Mouse (Mus musculus) myocyte (in vitro differentiated cells): ENCODE measurements around the gene Neurl1a.

Experiments used
- CEBPB ChIP-seq: IDR thresholded peaks from 2 replicates; pipeline ENCODE4 v1.6.1; 2011; ENCODE audit warnings: mild to moderate bottlenecking, moderate library complexity; ENCODE audit not compliant: poor library complexity, insufficient read depth, severe bottlenecking
- E2F4 ChIP-seq: IDR thresholded peaks from one replicate; pipeline ENCODE4 v1.6.1; 2011; ENCODE audit warnings: mild to moderate bottlenecking, control low read depth, moderate library complexity; ENCODE audit not compliant: insufficient read depth
- MAX ChIP-seq: IDR thresholded peaks from one replicate; pipeline ENCODE4 v1.6.1; 2011; ENCODE audit warnings: low read depth, mild to moderate bottlenecking, control low read depth
- MYOD1 ChIP-seq, 3 experiments: IDR thresholded peaks; one replicate each; pipeline ENCODE4 v1.6.1; 2011; ENCODE audit warnings: control low read depth in 2 of 3, low read depth in 2 of 3, mild to moderate bottlenecking in 2 of 3, moderate library complexity in 1 of 3; ENCODE audit not compliant: insufficient read length in 2 of 3, control insufficient read depth in 1 of 3
- MYOG ChIP-seq, 3 experiments: IDR thresholded peaks; one replicate each; pipeline ENCODE4 v1.6.1; 2011; ENCODE audit warnings: control low read depth in 2 of 3, low read depth in 2 of 3, mild to moderate bottlenecking in 2 of 3; ENCODE audit not compliant: insufficient read length in 2 of 3, control insufficient read depth in 1 of 3, insufficient read depth in 1 of 3
- POLR2A ChIP-seq: IDR thresholded peaks from one replicate; pipeline ENCODE4 v1.6.1; 2011; ENCODE audit warnings: low read depth, mild to moderate bottlenecking, control low read depth, moderate library complexity; ENCODE audit not compliant: insufficient read length
- POLR2AphosphoS2 ChIP-seq: IDR thresholded peaks from one replicate; pipeline ENCODE4 v1.6.1; 2011; ENCODE audit warnings: low read depth, control low read depth; ENCODE audit not compliant: insufficient read length
- REST ChIP-seq: IDR thresholded peaks from one replicate; pipeline ENCODE4 v1.6.1; 2011; ENCODE audit warnings: mild to moderate bottlenecking, control low read depth, moderate library complexity; ENCODE audit not compliant: insufficient read depth, insufficient read length
- SRF ChIP-seq: IDR thresholded peaks from one replicate; pipeline ENCODE4 v1.6.1; 2011; ENCODE audit warnings: low read depth; ENCODE audit not compliant: control insufficient read depth, insufficient read length
- TCF12 ChIP-seq: IDR thresholded peaks from one replicate; pipeline ENCODE4 v1.6.1; 2011; ENCODE audit warnings: mild to moderate bottlenecking, control low read depth; ENCODE audit not compliant: poor library complexity, insufficient read depth, severe bottlenecking
- TCF3 ChIP-seq: IDR thresholded peaks from one replicate; pipeline ENCODE4 v1.6.1; 2011; ENCODE audit warnings: low read depth, control low read depth; ENCODE audit not compliant: insufficient read length
- USF1 ChIP-seq: IDR thresholded peaks from one replicate; pipeline ENCODE4 v1.6.1; 2011; ENCODE audit warnings: low read depth, mild to moderate bottlenecking, control low read depth, moderate library complexity

DNA sequence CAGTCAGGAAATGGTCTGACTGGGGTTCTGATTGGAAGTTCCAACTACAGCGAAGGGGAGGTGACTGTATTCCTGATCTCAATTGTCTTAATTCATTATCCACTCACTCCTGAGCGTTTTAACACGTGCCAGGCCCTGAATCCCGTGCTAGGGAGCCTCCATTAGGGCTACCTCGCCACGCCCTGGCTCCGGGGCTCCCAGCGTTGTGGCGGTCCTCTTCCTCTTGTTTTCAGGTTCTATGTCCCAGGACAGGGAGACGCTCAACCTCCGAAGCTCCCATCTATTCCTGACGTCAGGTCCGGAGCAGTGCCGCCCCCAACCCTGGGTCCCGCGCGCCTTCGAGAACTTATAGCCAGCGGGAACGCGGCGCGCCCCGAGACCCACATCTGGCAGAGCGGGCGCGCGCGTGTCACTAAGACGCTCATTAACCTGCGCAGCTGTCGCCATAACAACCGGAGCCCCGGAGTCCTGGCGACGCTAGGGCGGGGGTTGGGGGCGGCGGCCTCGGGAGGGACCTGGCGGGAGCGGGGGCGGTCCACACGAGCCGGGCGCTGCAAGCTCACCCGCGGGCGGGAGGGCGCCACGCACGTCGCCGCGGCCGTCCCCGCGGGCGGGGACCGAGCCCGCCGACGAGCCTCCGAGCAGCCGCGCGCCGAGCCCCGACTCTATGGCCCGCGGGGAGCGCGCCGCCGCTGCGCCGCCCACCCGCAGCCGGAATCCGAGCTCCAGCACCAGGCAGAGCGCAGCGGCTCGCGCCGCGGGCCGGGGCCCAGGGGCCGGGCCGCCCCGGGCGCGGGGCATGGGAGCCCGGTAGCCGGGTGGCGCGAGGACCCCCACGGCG, at the start of gene Neurl1a:
- peak; percentile 41 for TF ChIP-seq POLR2A
- no peak for TF ChIP-seq E2F4
- peak in 1 of 3 experiments; percentile 1 for TF ChIP-seq MYOG (IDR thresholded peaks at IDR 0.05; ENCODE audit: control insufficient read depth in 1 of 3, insufficient read depth in 1 of 3, insufficient read length in 2 of 3, low read depth in 2 of 3)
- TF ChIP-seq MAX: no peak
- TF ChIP-seq CEBPB: no peak
- TF ChIP-seq MYOD1 (IDR thresholded peaks at IDR 0.05; ENCODE audit: control insufficient read depth in 1 of 3, insufficient read length in 2 of 3, low read depth in 2 of 3): no peak
- no peak for TF ChIP-seq USF1
- TF ChIP-seq TCF12: no peak
- no peak for TF ChIP-seq TCF3
- no peak for TF ChIP-seq REST
- TF ChIP-seq POLR2AphosphoS2: no peak
- TF ChIP-seq SRF: no peak
